Mouse (Mus musculus) forelimb bud, embryonic 11.5 days (tissue): ENCODE data around the gene Prpf8.
"Not testable (repeated sequence)": the region's sequence is repeated elsewhere in the genome, so short reads cannot be mapped to it uniquely, and the experiment has no call there.

Source experiments
- DNase-seq: peaks from one replicate; pipeline ENCODE4 v3.0.0-alpha.2; 2012; ENCODE audit warnings: low read depth, low spot score

Gene Prpf8

DNA sequence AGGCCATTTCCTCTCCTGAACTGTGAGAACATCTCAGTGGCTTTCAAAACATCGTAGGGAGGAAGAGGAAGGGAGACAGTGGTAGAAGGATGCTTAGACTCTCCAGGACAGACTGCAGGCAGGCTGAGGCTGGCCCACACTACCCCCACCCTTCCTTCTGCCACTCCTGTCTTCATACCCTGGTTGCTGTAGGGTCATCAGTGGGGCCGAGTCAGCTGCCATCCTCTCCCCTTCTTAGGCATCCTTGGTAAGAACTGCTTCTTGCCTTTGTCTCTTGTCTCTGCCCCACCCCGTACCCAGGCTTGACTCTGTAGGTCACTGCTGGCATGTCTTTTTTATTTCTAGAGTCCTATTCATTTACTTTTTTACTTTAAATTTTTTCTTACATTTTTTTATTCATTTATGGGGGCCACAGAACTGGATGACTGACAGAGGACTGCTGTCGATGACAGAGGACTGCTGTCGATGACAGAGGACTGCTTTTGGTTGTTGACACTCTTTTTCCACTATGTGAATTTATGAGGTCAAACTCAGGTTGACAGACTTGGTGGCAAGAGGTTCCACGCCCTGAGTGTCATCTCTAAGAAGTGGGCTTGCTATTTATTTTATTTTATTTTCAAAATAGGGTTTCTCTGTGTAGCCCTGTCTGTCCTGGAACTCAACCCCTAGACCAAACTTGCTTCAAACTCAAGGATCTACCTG is 46.8 kb downstream of the Prpf8 start:
- DNase-seq = no peak

DNA sequence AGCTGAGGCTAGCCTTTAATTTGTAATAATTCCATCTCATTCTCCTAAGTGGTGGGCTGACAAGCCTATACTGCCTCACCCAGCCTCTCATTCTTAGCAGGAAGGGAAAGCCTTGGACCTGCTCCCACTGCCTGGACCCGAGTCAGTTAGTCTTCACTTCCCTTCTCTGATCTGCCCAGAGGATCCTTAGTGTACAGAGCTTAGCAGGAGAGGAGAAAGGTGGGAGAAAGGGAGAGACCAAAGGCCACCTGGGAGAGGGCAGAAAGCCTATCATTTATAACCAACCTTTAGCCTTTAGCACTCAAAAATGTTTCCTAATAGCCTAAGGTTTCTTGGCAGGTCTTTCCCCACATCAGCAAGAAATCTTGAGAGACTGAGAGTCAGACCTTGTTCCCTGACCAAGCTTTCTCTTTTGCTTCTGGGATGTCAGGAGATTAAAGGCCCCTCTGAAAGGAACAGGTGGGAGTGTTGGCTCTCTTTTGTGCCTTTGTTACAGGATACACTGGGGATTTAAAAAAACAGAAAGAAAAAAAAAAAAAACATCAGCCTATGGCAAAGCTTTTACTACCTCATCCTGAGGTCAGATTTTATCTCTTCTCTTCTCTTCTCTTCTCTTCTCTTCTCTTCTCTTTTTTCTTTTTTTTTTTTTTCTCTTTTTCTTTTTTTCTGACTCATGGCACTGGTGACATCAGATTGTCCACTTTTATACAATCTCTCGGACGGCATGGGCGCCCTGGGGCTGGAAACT is 47.8 kb downstream of the Prpf8 start:
- no peak for DNase-seq

DNA sequence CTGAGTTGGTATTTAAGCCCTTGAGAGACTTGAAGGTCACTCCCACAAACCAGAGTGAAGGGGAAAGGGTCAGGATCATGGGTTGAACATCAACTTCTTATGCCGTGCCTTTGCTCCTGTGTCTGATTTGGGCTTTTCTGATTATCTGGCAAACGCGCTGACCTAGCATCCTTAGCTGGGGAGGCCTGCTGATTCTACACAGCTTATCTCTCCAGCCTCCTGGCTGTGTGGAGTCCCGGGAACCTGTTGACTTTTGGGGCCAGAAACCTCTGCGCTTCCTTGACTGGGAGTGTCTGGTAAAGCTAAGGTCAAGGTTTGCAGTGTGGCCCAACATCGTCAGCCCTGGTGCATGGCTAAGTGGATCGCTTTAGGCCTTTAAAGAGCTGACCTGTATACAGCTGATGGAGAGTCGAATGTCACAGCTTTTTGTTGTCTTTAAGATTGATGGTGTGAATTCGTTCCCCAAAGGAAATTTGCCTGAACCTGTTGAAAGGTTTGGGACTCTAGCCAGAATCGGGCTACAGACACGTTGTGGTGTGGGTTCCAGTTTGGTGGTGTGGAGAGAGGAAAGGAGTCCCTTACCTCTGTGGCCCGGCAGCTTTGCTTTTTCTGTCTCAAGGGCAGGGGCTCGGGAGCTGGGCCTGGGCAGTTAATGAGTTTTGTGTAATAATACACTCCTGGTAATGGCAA is 48.6 kb downstream of the Prpf8 start:
- DNase-seq = no peak

DNA sequence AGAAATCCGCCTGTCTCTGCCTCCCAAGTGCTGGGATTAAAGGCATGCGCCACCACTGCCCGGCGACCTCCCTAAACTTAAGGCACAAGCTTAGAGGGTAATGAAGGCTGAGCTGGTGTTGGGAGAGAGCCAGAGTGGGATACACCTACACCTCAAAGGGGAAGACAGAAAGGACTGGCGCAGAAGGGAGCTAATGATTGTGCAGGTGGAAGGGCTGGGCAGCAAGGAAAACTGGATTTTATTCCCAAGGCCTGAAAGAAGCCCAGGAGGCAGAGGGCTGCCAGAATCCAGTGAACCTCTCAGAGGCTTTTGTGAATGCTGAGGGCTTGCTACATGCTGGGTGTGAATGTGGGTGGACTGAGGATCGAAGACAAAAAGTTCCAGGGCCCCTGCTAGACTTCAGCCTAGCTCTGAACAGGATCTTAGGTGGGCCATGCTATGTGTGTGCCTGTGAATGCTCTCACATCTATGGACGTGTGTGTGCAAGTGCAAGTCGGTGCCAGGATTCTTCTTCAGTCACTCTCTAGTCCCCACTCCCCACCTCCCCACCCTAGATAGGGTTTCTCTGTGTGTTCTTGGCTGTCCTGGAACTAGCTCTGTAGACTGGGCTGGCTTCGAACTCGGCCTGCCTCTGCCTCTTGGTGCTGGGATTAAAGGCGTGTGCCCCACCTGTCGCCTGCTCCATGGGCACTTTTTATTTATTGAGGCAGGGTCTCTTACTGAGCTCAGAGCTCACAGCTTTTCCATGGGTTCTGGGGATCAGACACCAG is 49.8 kb downstream of the Prpf8 start:
- no peak for DNase-seq

DNA sequence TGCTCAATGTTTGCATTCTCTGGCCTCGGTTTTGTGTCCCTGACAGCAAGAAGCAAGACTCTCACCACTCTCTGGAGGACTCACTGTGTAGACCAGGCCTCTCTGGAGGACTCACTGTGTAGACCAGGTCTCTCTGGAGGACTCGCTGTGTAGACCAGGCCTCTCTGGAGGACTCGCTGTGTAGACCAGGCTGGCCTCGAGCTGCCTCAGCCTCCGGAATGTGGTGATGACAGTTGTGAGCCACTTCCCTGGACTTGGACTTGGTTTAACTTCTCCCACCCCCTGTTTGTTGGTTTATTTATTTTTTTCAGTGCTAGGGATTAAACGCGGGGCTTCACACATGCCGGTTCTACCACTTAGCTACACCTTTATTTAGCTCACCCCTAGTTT is 50.4 kb downstream of the Prpf8 start:
- no peak for DNase-seq

DNA sequence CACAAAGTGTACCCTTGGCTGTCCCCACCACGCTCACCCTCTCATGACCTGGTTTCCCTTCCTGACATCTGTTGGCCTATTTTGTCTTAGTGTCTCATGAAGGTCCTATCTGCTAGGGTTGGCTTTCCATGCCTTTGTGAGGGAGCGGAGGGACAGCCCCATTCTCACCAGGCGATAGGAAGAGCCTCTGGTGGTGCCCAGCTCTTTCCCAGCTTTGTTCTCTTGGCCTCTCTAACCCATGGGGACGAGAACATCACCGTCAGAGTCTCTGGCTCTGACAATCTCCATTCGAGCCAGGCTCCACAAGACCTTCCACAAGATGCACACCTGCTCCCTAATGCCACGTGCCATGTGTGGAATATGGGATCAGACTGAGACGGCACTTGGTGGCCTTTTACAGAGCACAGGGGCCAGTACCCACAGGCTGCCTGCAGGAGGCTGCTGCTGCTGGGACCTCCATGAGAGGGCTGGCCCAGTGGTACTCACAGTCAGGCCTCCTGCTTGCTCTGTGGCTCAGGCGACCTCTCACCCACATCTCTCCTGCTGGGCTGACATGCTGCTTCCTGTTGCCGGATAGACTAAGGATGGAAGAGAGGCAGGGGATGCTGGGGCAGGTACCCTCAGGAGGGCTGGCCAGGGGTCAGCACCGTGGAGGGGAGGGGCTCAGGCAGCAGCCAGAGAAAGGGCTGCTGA is 51.0 kb downstream of the Prpf8 start:
- DNase-seq = no peak

DNA sequence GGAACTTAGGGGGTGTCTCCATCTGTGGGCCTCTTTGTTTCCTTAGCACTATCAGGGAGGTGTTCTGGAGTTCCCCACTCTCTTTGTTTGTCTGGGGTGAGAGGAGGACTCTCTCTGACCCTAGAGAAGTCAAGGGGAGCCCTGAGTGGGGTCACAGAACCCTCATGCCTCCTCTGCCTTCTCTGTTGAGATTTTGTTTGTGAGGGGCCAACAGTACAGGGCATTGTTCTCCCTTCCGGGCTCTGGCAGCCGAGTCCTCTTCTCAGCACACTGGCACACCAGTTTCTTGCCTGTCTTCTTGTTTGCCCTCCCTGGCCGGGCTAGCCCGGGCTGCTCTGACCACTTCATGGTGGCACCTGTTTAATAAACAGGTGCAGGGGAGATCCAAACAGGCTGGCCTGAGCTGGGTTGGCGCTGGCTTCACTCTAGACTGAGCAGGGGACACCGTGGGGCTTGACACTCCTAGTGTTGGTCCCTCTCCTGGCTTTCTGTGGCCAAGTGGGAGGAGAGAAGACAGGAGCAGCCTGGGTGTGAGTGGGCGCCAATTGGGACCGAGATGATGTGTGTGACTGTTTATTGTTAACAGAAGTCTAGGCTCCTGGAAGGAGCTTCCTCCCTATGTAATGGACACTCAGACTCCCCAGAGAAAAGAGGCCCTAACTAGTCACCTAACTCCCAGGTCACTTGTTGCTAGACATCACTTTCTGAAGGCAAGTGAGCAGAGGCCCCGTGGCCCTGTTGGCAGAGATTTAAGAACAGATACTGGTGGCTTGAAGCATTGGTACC is 51.8 kb downstream of the Prpf8 start:
- DNase-seq = no peak

DNA sequence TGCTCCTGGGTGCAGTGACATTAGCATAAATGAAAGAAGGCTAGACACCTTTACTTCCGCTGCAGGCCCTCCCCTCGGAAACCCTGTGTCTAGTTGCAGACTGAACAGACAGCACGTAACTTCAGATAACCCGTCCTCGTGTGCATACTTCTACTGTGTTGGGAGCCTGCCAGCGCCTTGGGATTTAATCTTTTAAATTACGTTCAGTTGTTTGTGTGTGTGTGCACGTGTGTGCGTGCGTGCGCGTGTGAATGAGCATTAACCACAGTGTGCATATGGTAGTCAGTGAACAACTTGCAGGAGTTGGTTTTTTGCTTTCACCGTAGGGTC is 52.3 kb downstream of the Prpf8 start:
- DNase-seq = no peak

DNA sequence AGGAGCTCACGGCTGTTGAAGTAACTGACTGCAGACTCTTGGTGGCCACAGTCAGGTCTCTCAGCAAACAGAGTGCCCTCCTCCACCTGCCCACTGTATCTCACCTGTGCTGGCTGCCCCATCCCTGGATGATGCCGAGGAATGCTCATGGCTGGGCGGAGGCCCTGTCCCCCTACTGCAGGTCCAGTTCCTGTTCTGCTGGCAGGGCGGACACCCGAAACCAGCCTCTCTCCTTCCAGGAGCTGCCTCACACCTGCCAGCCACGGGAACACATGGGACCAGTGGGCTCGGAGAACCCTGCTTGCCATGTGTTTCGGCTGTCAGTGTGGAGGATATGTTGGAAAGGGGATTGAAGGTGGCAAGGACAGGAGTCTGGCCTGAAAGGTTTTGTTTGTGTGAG is 53.6 kb downstream of the Prpf8 start:
- DNase-seq = no peak

DNA sequence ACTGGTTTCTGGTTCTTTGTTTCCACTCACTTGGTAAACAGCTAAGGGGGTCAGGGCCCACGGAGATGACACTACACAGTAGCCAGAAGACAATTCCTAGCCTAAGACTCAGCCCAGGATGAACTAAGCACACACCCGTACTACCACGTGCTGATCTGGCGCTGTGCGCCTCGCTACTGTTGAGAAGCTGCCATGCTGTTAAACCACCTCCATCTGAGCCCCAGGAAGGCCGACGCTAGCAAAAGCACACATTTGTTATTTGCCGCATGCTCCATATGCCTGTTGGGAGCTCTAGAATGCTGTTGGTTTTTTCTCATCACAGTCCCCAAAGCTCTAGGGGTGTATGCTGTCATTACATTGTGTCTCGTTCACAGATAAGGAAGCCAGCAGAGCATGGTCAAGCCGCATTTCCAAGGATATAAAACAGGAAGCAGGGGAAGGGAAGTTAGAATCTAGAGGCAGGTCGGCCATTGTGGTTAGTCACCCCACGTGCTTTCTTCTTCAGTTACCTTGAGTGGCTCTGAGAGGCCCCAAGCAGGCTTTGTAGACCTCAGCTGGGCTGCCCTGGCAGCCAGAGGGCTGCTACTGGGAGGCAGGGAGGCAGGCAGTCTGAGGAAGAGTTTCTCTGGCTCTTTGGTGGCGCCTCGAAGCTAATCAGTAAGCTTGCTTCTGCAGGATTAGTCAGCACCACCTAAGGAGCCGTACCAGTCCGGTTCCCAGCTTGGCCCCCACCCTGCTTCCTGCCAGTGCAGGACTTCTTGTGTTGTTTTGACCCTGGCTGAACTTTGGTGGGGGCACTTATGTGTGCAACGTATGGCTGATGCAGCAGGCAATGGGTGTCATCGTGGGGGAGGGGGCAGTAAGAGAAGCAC is 54.3 kb downstream of the Prpf8 start:
- DNase-seq = no peak

DNA sequence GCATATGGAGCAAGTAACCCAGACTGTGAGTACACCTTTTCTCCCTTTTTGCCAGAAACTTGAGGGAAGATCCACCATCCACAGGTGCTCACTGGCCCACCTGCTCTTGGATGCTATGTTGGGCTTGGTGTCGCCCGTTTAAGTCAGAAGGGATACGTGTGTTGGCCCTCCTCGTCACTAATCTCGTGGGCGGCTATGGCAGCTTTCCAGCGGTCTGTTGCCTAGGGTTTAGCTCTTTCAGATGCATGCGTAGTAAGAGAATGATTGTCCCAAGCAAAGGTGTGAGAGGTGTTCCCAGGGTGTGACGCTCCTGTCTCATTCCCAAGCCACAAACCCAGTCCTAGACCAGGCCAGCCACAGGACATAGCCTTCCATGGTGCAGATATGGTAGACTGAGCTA is 58.1 kb downstream of the Prpf8 start:
- DNase-seq = no peak

DNA sequence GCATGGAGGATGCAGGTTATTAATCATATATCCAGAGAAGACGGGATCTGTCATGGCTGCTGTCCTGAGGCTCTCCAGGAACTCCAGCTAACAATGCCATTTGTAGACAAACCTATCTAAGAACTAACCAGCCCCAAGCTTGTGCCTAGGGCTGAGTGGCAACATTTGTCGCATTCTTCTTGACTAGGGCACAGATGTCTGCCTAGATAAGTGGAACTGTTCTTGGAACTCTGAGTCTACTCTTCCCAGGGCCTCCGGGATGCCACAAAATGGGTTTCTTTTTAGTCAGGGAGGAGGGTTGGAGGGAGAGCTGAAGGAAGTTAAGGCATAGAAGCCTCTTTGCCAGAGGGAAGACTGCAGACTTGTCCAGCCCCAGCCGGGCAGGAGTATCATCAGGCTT is 59.4 kb downstream of the Prpf8 start:
- DNase-seq = no peak

DNA sequence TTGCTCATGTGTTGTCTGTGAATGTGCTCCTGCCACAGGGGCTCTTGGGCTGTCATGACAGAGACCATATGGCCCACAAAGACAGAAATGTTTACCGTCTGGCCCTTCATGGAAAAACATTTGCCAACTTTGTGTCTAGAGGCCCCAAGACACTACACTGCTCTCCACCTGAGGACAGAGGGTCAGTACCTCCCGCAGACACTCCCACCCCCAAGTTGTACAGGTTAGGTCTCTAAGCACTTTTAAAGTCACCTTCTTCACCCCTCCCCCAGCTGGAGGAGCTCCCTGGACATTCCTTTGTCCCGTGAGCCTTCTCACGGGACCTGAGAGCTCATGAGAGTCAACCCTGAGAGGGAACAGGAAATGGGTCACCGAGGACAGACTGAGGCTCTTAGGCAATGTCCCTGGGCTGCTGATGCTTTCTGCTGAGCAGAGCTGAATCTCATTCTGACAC is 63.1 kb downstream of the Prpf8 start:
- DNase-seq = no peak

DNA sequence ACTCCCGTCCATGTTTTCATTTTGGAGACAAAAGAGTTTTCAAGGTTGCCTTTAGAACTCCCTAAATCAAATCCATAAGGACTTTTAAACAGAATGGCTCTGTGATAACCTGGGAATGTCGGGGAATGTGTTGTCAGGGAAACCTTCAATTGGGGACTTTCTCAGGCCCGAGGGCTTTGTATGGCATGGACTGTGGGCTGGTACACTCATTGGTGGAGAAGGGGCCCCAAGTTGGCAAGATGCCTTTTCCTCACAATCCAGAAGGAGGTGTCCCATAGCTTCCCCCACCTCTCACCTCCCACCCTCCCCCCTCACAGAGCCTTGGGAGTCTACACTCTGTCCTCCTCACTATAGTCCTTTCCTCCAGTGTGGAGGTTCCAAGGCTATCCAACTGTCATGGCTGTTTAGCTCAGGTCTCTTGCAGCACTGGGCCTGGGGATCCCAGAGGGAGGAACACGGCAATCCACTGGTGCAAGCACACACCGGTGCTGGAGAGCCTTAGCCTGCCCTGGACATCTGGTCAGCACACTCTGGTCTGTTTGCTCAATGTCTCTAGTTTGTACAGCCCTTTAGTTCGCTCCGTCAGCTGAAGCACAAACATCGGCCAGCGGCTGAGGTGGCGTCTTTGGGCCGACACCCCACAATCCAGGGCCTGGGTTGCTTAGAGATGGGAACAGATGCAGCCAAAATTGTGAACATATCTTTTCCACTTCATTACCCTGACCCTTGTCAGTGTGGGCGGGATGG is 63.8 kb downstream of the Prpf8 start:
- DNase-seq = no peak

DNA sequence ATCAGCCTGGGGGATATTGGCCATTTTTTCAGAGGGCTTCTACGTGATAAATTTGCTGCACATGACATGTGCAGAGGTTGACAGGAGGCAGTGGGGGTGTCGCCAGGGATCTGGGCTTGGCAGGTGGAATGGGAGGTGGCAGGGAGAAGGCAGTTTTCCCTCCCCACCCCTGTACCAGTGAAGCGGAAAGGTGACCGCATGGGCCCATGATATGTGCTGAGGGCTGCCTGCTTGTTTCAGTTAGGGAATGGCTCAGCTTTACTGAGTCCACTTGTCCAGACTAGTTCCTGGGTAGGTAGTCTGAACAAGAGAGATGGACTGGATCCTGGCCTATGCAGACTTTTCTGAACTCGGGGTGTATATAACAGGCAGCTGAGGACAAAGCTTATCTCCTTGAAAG is 64.7 kb downstream of the Prpf8 start:
- DNase-seq = no peak

DNA sequence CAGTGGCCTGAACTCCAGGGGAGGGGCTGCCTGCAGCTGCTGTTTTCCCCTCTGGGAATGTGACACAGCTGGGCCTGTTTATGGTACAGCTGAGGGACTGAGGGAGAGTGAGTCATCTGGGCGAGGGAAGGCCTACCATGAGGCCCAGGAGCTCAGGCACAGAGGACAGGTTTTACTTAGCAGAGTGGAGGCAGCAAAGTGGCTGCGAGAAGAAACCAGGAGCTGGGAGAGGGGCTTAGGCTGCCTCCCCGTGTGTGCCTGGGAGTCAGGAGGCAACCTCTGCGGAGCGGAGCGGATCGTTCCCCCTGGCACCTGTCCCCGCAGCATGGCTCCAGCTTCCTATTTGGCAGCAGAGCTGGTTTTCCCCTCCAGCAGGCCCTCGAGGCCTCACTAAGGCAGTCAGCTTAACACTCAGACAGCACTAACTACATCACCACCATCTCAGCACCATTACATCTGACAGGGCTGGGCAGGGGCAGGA is 65.4 kb downstream of the Prpf8 start:
- no peak for DNase-seq

DNA sequence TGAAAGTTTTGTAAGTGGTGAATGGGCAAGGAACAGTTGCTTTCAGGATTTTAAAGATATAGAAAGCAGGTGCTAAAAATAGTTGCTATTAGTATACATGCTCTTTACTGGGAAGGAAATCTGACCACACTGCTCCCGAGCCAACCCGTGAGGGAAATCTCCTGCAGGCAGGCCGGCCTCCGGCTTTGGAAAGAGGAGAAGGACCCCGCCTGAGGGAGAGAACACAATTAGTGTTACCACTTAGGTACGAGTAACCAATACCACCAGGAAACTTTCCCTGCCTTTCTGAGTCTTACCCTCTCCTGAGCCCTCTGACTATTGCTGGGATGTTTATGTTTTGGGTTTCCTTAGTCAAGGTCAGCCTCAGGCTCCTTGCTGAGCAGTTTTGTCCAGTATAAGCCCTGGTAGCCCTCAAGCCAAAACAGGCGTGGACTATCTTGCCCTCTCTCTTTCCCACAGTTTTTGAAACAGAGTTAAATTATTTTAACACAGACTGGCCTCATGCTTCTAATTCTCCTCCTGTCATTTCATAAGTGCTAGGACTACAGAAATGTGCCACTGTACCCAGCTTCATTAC is 66.4 kb downstream of the Prpf8 start:
- no peak for DNase-seq

DNA sequence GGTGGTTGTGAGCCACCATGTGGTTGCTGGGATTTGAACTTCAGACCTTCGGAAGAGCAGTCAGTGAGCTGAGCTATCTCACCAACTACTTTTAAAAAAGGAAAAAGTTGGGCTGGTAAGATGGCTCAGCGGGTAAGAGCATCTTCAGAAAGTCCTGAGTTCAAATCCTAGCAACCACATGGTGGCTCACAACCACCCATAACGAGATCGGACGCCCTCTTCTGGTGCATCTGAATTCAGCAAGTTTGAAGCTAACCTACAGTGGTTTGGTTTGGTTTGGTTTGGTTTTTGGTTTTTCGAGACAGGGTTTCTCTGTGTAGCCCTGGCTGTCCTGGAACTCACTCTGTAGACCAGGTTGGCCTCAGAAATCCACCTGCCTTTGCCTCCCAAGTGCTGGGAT is 69.4 kb downstream of the Prpf8 start:
- not testable (repeated sequence) for DNase-seq

DNA sequence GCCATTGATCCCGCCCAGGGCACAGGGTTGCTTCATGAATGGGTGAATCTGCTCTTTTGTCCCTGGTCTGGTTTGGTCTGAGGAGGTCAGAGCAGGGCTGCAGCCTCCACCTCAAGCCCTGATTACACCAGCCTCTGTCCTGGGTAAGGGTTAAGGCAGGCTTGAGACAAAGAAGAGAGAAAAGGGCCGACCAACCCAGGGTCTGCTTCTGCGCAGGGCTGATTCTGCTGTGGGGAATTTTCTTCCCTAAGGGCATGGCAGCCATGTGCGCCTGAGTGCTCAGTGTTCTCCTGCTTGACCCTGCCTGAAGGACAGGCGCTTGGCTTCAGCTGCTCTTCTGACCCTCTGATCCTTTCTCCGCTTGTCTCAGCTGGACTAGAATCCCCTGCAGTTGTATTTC is 70.5 kb downstream of the Prpf8 start:
- no peak for DNase-seq
